Mouse (Mus musculus) frontal cortex, adult (tissue): ENCODE measurements around the gene Agfg1.

Experiments
- ATAC-seq: cut with Nextera tagmentation; 2 replicates; pipeline ENCODE4 v1.9.2; 2017; ENCODE audit warnings: mild to moderate bottlenecking, moderate library complexity, mixed read lengths; ENCODE audit not compliant: low TSS enrichment

The Agfg1 gene

GRCm38 (mm10) chr1:82824147-82824546, 15.1 kb upstream of the Agfg1 start:
- ATAC-seq = no peak

GRCm38 (mm10) chr1:82825256-82825655, 14.0 kb upstream of the Agfg1 start:
- no peak for ATAC-seq

- no peak for ATAC-seq
Measured at GRCm38 (mm10) chr1:82825783-82826182, 13.5 kb upstream of the Agfg1 start.

GRCm38 (mm10) chr1:82826911-82827310, 12.4 kb upstream of the Agfg1 start:
- no peak for ATAC-seq

GRCm38 (mm10) chr1:82830771-82831170, 8.5 kb upstream of the Agfg1 start:
- ATAC-seq = no peak

- no peak for ATAC-seq
Measured at GRCm38 (mm10) chr1:82831547-82832240, 7.6 kb upstream of the Agfg1 start.

- ATAC-seq = no peak
Measured at GRCm38 (mm10) chr1:82832495-82833021, 6.7 kb upstream of the Agfg1 start.

GRCm38 (mm10) chr1:82833501-82833900, 5.8 kb upstream of the Agfg1 start:
- ATAC-seq = no peak

- ATAC-seq = no peak
Measured at GRCm38 (mm10) chr1:82834572-82834971, 4.7 kb upstream of the Agfg1 start.

- ATAC-seq = peak; percentile 13
Measured at GRCm38 (mm10) chr1:82836342-82837217, 2.7 kb upstream of the Agfg1 start.

- no peak for ATAC-seq
Measured at GRCm38 (mm10) chr1:82837579-82837978, 1.7 kb upstream of the Agfg1 start.

GRCm38 (mm10) chr1:82838469-82839295, 601 bp upstream of the Agfg1 start:
- no peak; the same call in 1 of the 2 replicates for ATAC-seq

- ATAC-seq = peak; percentile 65
Measured at GRCm38 (mm10) chr1:82839614-82840421, 535 bp downstream of the Agfg1 start.

- no peak for ATAC-seq
Measured at GRCm38 (mm10) chr1:82855729-82856128, 16.4 kb downstream of the Agfg1 start.

GRCm38 (mm10) chr1:82858236-82858635, 19.0 kb downstream of the Agfg1 start:
- no peak for ATAC-seq

GRCm38 (mm10) chr1:82860391-82860790, 21.1 kb downstream of the Agfg1 start:
- ATAC-seq = no peak

GRCm38 (mm10) chr1:82870202-82870601, 30.9 kb downstream of the Agfg1 start:
- ATAC-seq = no peak

- peak; percentile 61 for ATAC-seq
Measured at GRCm38 (mm10) chr1:82879172-82879571, 39.9 kb downstream of the Agfg1 start.

- ATAC-seq = peak; percentile 76
Measured at GRCm38 (mm10) chr1:82880196-82880595, 40.9 kb downstream of the Agfg1 start.

- ATAC-seq = no peak
Measured at GRCm38 (mm10) chr1:82893269-82893668, 54.0 kb downstream of the Agfg1 start.

- no peak for ATAC-seq
Measured at GRCm38 (mm10) chr1:82900567-82900966, 61.3 kb downstream of the Agfg1 start.
